Mouse (Mus musculus): Measurements from ENCODE around the gene Gga1.
"Not testable (repeated sequence)": the region's sequence is repeated elsewhere in the genome, so short reads cannot be mapped to it uniquely, and the experiment has no call there.

Gga1 gene

GRCm38 (mm10) chr15:78845321-78845720 lies 31.7 kb upstream of the Gga1 start:
- no peak for DNase-seq (ENCODE audit: low spot score)

- no peak for DNase-seq (ENCODE audit: low spot score)
These were observed 31.1 kb upstream of the Gga1 start for GRCm38 (mm10) chr15:78845867-78846266.

- no peak for DNase-seq (ENCODE audit: low spot score)
These were observed 30.6 kb upstream of the Gga1 start for GRCm38 (mm10) chr15:78846352-78846751.

GRCm38 (mm10) chr15:78846805-78847204 lies 30.2 kb upstream of the Gga1 start:
- not testable (repeated sequence) for DNase-seq (ENCODE audit: low spot score)

GRCm38 (mm10) chr15:78848467-78848866 lies 28.5 kb upstream of the Gga1 start:
- DNase-seq (ENCODE audit: low spot score), result peak; percentile 88

GRCm38 (mm10) chr15:78849485-78849884 lies 27.5 kb upstream of the Gga1 start:
- no peak for DNase-seq (ENCODE audit: low spot score)

- no peak for DNase-seq (ENCODE audit: low spot score)
These were observed 26.7 kb upstream of the Gga1 start for GRCm38 (mm10) chr15:78850059-78850824.

GRCm38 (mm10) chr15:78850944-78851343 lies 26.0 kb upstream of the Gga1 start:
- DNase-seq (ENCODE audit: low spot score), result no peak

- DNase-seq (ENCODE audit: low spot score), result peak; percentile 88
These were observed 25.4 kb upstream of the Gga1 start for GRCm38 (mm10) chr15:78851505-78852153.

GRCm38 (mm10) chr15:78855303-78855965 lies 21.6 kb upstream of the Gga1 start, which contains the start of gene Lgals2:
TSS of gene Lgals2 (minus strand) at chr15:78855529.
- no peak for DNase-seq (ENCODE audit: low spot score)

GRCm38 (mm10) chr15:78857009-78857408 lies 20.0 kb upstream of the Gga1 start:
- no peak for DNase-seq (ENCODE audit: low spot score)

GRCm38 (mm10) chr15:78859311-78859710 lies 17.7 kb upstream of the Gga1 start:
- no peak for DNase-seq (ENCODE audit: low spot score)

- DNase-seq (ENCODE audit: low spot score), result no peak
These were observed 17.3 kb upstream of the Gga1 start for GRCm38 (mm10) chr15:78859714-78860113.

GRCm38 (mm10) chr15:78862280-78862679 lies 14.7 kb upstream of the Gga1 start:
- no peak for DNase-seq (ENCODE audit: low spot score)

- no peak for DNase-seq (ENCODE audit: low spot score)
These were observed 13.8 kb upstream of the Gga1 start for GRCm38 (mm10) chr15:78863154-78863553.

GRCm38 (mm10) chr15:78863852-78864253 lies 13.1 kb upstream of the Gga1 start:
- DNase-seq (ENCODE audit: low spot score), result no peak

GRCm38 (mm10) chr15:78868398-78868797 lies 8.6 kb upstream of the Gga1 start:
- no peak for DNase-seq (ENCODE audit: low spot score)

- DNase-seq (ENCODE audit: low spot score), result no peak
These were observed 8.2 kb upstream of the Gga1 start for GRCm38 (mm10) chr15:78868826-78869233.

- DNase-seq (ENCODE audit: low spot score), result no peak
These were observed 7.2 kb upstream of the Gga1 start for GRCm38 (mm10) chr15:78869775-78870174.

GRCm38 (mm10) chr15:78872021-78872608 lies 4.9 kb upstream of the Gga1 start:
- no peak for DNase-seq (ENCODE audit: low spot score)

- no peak for DNase-seq (ENCODE audit: low spot score)
These were observed 3.1 kb upstream of the Gga1 start for GRCm38 (mm10) chr15:78873803-78874435.

GRCm38 (mm10) chr15:78874989-78875388 lies 2.0 kb upstream of the Gga1 start:
- no peak for DNase-seq (ENCODE audit: low spot score)

Data from ovary, postnatal 10 days (tissue).